9 mouse cellular contexts compared by ENCODE assay signal in genomic region chr10:5068676-5069265, GRCm38 (mm10). TPM values are rescaled to one million over a fixed set of nuclear protein-coding genes. Genes with fewer than 3 reads are reported as not detected.
DNase-seq lines count a peak whose midpoint lies in the region; ATAC-seq and TF ChIP-seq lines count a peak whose summit lies in the region.
"Had no signal": no experiment of that assay in that cellular context is flagged by ENCODE, and none has a peak within 500 bp of the region (broad histone marks: within the 10 kb centered on the region; RNA-seq: fewer than 3 reads in every experiment).

TSS of gene Gm10097 (plus strand) at chr10:5069192.

- no peak for TF ChIP-seq CTCF in kidney, postnatal 0 days (IDR thresholded peaks at IDR 0.05; ENCODE audit: low read depth)

- no peaks in the 10 kb centered on the region for H3K9me3 ChIP-seq in kidney, postnatal 0 days (replicated peaks; ENCODE audit: low read length)
- H3K9me3 ChIP-seq in heart, embryonic 12.5 days (replicated peaks): no peaks in the 10 kb centered on the region
- no peaks in the 10 kb centered on the region for H3K9me3 ChIP-seq in hindbrain, embryonic 14.5 days (ENCODE audit: control insufficient read depth, low read length)
- H3K9me3 ChIP-seq: liver, embryonic 13.5 days had no signal

- H3K4me2 ChIP-seq in kidney, postnatal 0 days (ENCODE audit: low read length): no peak within 1 kb of the TSS
- H3K4me2 ChIP-seq in heart, embryonic 12.5 days: peak within 1 kb of the TSS; percentile 52
- H3K4me2 ChIP-seq in hindbrain, embryonic 14.5 days (replicated peaks): no peak within 1 kb of the TSS
- H3K4me2 ChIP-seq: liver, embryonic 13.5 days had no signal

- H3K4me3 ChIP-seq in kidney, postnatal 0 days (replicated peaks; ENCODE audit: low read depth, low read length): no peak within 1 kb of the TSS
- H3K4me3 ChIP-seq in heart, embryonic 12.5 days: peak within 1 kb of the TSS; percentile 22
- no peak within 1 kb of the TSS for H3K4me3 ChIP-seq in hindbrain, embryonic 14.5 days (replicated peaks; ENCODE audit: low read length)
- H3K4me3 ChIP-seq: liver, embryonic 13.5 days had no signal

- peak within 1 kb of the TSS; percentile 62 for H3K27ac ChIP-seq in kidney, postnatal 0 days
- H3K27ac ChIP-seq in heart, embryonic 12.5 days (ENCODE audit: poor library complexity, severe bottlenecking): peak within 1 kb of the TSS; percentile 89
- H3K27ac ChIP-seq in hindbrain, embryonic 14.5 days: no peak within 1 kb of the TSS
- H3K27ac ChIP-seq: liver, embryonic 13.5 days had no signal

- no peak for DNase-seq in kidney, postnatal 0 days (ENCODE audit: low spot score)
- no peak for DNase-seq in kidney, postnatal 4 days
- peak; percentile 56 for DNase-seq in cerebellum, adult 9-11 months
- peak; percentile 3 for DNase-seq in retina, embryonic 14.5 days (ENCODE audit: low spot score)
- DNase-seq in ovary, postnatal 36 days (ENCODE audit: low spot score): no peak
- DNase-seq in hindbrain, embryonic 14.5 days (ENCODE audit: low spot score): no peak
- DNase-seq: liver, embryonic 13.5 days; right cerebral cortex, adult 18-20 months had no signal

- no peak within 1 kb of the TSS for H3K9ac ChIP-seq in kidney, postnatal 0 days (ENCODE audit: low read depth, low read length)
- peak within 1 kb of the TSS; percentile 47; the same call in 1 of the 2 replicates for H3K9ac ChIP-seq in heart, embryonic 12.5 days
- no peak within 1 kb of the TSS for H3K9ac ChIP-seq in hindbrain, embryonic 14.5 days
- H3K9ac ChIP-seq: liver, embryonic 13.5 days had no signal

- ATAC-seq in kidney, postnatal 0 days (replicated peaks; ENCODE audit: low FRiP score, low read depth): no peak
- ATAC-seq in heart, embryonic 12.5 days (ENCODE audit: insufficient number of reproducible peaks, low FRiP score): peak; percentile 74
- ATAC-seq in hindbrain, embryonic 14.5 days (ENCODE audit: low FRiP score): no peak

- no peaks in the 10 kb centered on the region for H3K36me3 ChIP-seq in kidney, postnatal 0 days (ENCODE audit: insufficient read depth, low read length)
- peaks cover 20% of the 10 kb centered on the region; the same call in 1 of the 2 replicates for H3K36me3 ChIP-seq in heart, embryonic 12.5 days
- no peaks in the 10 kb centered on the region for H3K36me3 ChIP-seq in hindbrain, embryonic 14.5 days (replicated peaks; ENCODE audit: control insufficient read depth, insufficient read depth)
- H3K36me3 ChIP-seq: liver, embryonic 13.5 days had no signal

- 86% methylated on average over 14 of the region's 14 CpGs for WGBS in kidney, postnatal 0 days
- WGBS in heart, embryonic 12.5 days: 55% methylated on average over 14 of the region's 14 CpGs
- 89% methylated on average over 14 of the region's 14 CpGs for WGBS in hindbrain, embryonic 14.5 days

- no peaks in the 10 kb centered on the region for H3K4me1 ChIP-seq in kidney, postnatal 0 days (replicated peaks; ENCODE audit: insufficient read depth, low read length)
- H3K4me1 ChIP-seq in heart, embryonic 12.5 days (replicated peaks): 0 out of 2 replicates have a peak, but pooled peaks cover under 1% of the 10 kb centered on the region
- H3K4me1 ChIP-seq in hindbrain, embryonic 14.5 days (replicated peaks; ENCODE audit: control insufficient read depth, insufficient read depth, low read length): no peaks in the 10 kb centered on the region
- H3K4me1 ChIP-seq: liver, embryonic 13.5 days had no signal

- no peaks in the 10 kb centered on the region for H3K27me3 ChIP-seq in kidney, postnatal 0 days (ENCODE audit: insufficient read depth, low read length)
- no peaks in the 10 kb centered on the region for H3K27me3 ChIP-seq in heart, embryonic 12.5 days (replicated peaks)
- no peaks in the 10 kb centered on the region for H3K27me3 ChIP-seq in hindbrain, embryonic 14.5 days (ENCODE audit: control insufficient read depth, insufficient read depth, low read length)
- H3K27me3 ChIP-seq: liver, embryonic 13.5 days had no signal

RNA-seq across cellular contexts. Expression of gene Gm10097, which starts in this region (rescaled TPM):
- polyA plus RNA-seq in kidney, postnatal 0 days (2015; fragmentation: Nextera tagmentation; extraction: Ambion mirVana): 0.06 TPM in 1 of 2 replicates, not detected in the other
- polyA plus RNA-seq in heart, embryonic 12.5 days (2016; fragmentation: Nextera tagmentation; extraction: Ambion mirVana): 0.45 and 0.49 TPM in 2 replicates
- polyA plus RNA-seq in hindbrain, embryonic 14.5 days (2014; fragmentation: Nextera tagmentation; extraction: Ambion mirVana): 0.07 and 0.21 TPM in 2 replicates
- polyA plus RNA-seq: liver, embryonic 13.5 days had no signal

Comparison
In these comparisons a context has a peak if more than half of its experiments do, and no peak if none do; other contexts are left out.
1. Peak in ATAC-seq, H3K4me3 ChIP-seq, H3K27ac ChIP-seq, H3K9ac ChIP-seq and H3K4me2 ChIP-seq in heart, embryonic 12.5 days; RNA of the gene not detected or under 1 TPM.
2. DNase-seq: peak in cerebellum, adult 9-11 months (single experiment) and retina, embryonic 14.5 days (single experiment); none in kidney, postnatal 0 days (single experiment), kidney, postnatal 4 days (0 of 2), ovary, postnatal 36 days (single experiment) and hindbrain, embryonic 14.5 days (single experiment).